ENCODE assay signal across 8 mouse cellular contexts in genomic region chr2:164436215-164436913, GRCm38 (mm10). TPM values are rescaled to one million over a fixed set of nuclear protein-coding genes. Genes with fewer than 3 reads are reported as not detected.
DNase-seq lines count a peak whose midpoint lies in the region; ATAC-seq and TF ChIP-seq lines count a peak whose summit lies in the region.

No protein-coding gene starts in this region.

- H3K27me3 ChIP-seq in lung, postnatal 0 days (replicated peaks; ENCODE audit: insufficient read depth, low read length): no peaks in the 10 kb centered on the region
- H3K27me3 ChIP-seq in kidney, postnatal 0 days (ENCODE audit: insufficient read depth, low read length): no peaks in the 10 kb centered on the region
- H3K27me3 ChIP-seq in stomach, embryonic 14.5 days (ENCODE audit: control insufficient read depth, insufficient read depth, low read length): no peaks in the 10 kb centered on the region

- peak; percentile 55; the same call in 1 of the 2 replicates for ATAC-seq in frontal cortex, adult (ENCODE audit: low TSS enrichment)
- no peak for ATAC-seq in lung, postnatal 0 days
- ATAC-seq in kidney, postnatal 0 days (replicated peaks; ENCODE audit: low FRiP score, low read depth): no peak
- ATAC-seq in stomach, embryonic 14.5 days (ENCODE audit: insufficient number of reproducible peaks, insufficient read depth, low FRiP score, low read depth): no peak
- ATAC-seq in activated CD4-positive, CD25-positive, alpha-beta regulatory T cell, adult 4 months: no peak

- WGBS in lung, postnatal 0 days: 31% methylated on average over 8 of the region's 8 CpGs
- 24% methylated on average over 8 of the region's 8 CpGs for WGBS in kidney, postnatal 0 days
- WGBS in stomach, embryonic 14.5 days: 25% methylated on average over 8 of the region's 8 CpGs

- no peaks in the 10 kb centered on the region for H3K36me3 ChIP-seq in lung, postnatal 0 days (ENCODE audit: insufficient read depth, low read length)
- H3K36me3 ChIP-seq in kidney, postnatal 0 days (ENCODE audit: insufficient read depth, low read length): no peaks in the 10 kb centered on the region
- no peaks in the 10 kb centered on the region for H3K36me3 ChIP-seq in stomach, embryonic 14.5 days (ENCODE audit: control insufficient read depth, insufficient read depth, low read length)

- no peak overlapping the region for H3K4me3 ChIP-seq in lung, postnatal 0 days (ENCODE audit: low read depth, low read length)
- no peak overlapping the region for H3K4me3 ChIP-seq in kidney, postnatal 0 days (replicated peaks; ENCODE audit: low read depth, low read length)
- no peak overlapping the region for H3K4me3 ChIP-seq in stomach, embryonic 14.5 days (ENCODE audit: low read depth, low read length)

- peak overlapping the region; percentile 51 for H3K27ac ChIP-seq in lung, postnatal 0 days (ENCODE audit: low read length)
- H3K27ac ChIP-seq in kidney, postnatal 0 days: peak overlapping the region; percentile 93
- peak overlapping the region; percentile 82 for H3K27ac ChIP-seq in stomach, embryonic 14.5 days (ENCODE audit: low read length)

- no peak for TF ChIP-seq EP300 in lung, postnatal 0 days (IDR thresholded peaks at IDR 0.05)

- no peak overlapping the region for H3K9ac ChIP-seq in lung, postnatal 0 days (replicated peaks; ENCODE audit: low read depth)
- H3K9ac ChIP-seq in kidney, postnatal 0 days (ENCODE audit: low read depth, low read length): peak overlapping the region; percentile 52
- 0 out of 2 replicates have a peak overlapping the region, but pooled peaks have one; percentile 10 for H3K9ac ChIP-seq in stomach, embryonic 14.5 days (replicated peaks; ENCODE audit: low read depth, low read length)

- peak overlapping the region; percentile 28 for H3K4me2 ChIP-seq in lung, postnatal 0 days (replicated peaks; ENCODE audit: low read depth, low read length)
- H3K4me2 ChIP-seq in kidney, postnatal 0 days (ENCODE audit: low read length): peak overlapping the region; percentile 63
- peak overlapping the region; percentile 26 for H3K4me2 ChIP-seq in stomach, embryonic 14.5 days (replicated peaks; ENCODE audit: low read depth, low read length)

- no peak for TF ChIP-seq CTCF in lung, postnatal 0 days (IDR thresholded peaks at IDR 0.05)
- no peak for TF ChIP-seq CTCF in kidney, postnatal 0 days (IDR thresholded peaks at IDR 0.05; ENCODE audit: low read depth)

- H3K9me3 ChIP-seq in lung, postnatal 0 days (ENCODE audit: low read length): no peaks in the 10 kb centered on the region
- H3K9me3 ChIP-seq in kidney, postnatal 0 days (replicated peaks; ENCODE audit: low read length): no peaks in the 10 kb centered on the region
- H3K9me3 ChIP-seq in stomach, embryonic 14.5 days (ENCODE audit: control insufficient read depth, low read depth, low read length): no peaks in the 10 kb centered on the region

- peaks cover 52% of the 10 kb centered on the region for H3K4me1 ChIP-seq in lung, postnatal 0 days (ENCODE audit: insufficient read depth, low read depth, low read length)
- H3K4me1 ChIP-seq in kidney, postnatal 0 days (replicated peaks; ENCODE audit: insufficient read depth, low read length): peaks cover 67% of the 10 kb centered on the region
- H3K4me1 ChIP-seq in stomach, embryonic 14.5 days (ENCODE audit: control insufficient read depth, insufficient read depth, low read length): peaks cover 77% of the 10 kb centered on the region

- DNase-seq in frontal cortex, postnatal 25 days (ENCODE audit: low spot score in 2 of 2): no peak
- no peak for DNase-seq in lung, postnatal 0 days (ENCODE audit: low spot score)
- no peak for DNase-seq in lung, postnatal 14 days
- no peak for DNase-seq in kidney, postnatal 0 days (ENCODE audit: low spot score)
- DNase-seq in urinary bladder, postnatal 36 days (ENCODE audit: low spot score in 2 of 2): no peak

RNA-seq across cellular contexts. Expression of gene Sdc4, which starts 7.3 kb away (rescaled TPM):
- 217 and 289 TPM in 2 replicates for polyA plus RNA-seq in lung, postnatal 0 days (2015; fragmentation: Nextera tagmentation; extraction: Ambion mirVana)
- polyA plus RNA-seq in kidney, postnatal 0 days (2015; fragmentation: Nextera tagmentation; extraction: Ambion mirVana): 183 and 227 TPM in 2 replicates
- polyA plus RNA-seq in stomach, embryonic 14.5 days (2014; fragmentation: Nextera tagmentation; extraction: Ambion mirVana): 104 and 120 TPM in 2 replicates
- 10 to 100 TPM; 13.8 to 23.7 TPM for polyA plus RNA-seq in activated CD4-positive, CD25-positive, alpha-beta regulatory T cell, adult 4 months (2017; shearing (Covaris generic))

RNA-seq across cellular contexts. Expression of gene Sys1, which starts 20.4 kb away (rescaled TPM):
- polyA plus RNA-seq in lung, postnatal 0 days (2015; fragmentation: Nextera tagmentation; extraction: Ambion mirVana): 63.5 and 66.2 TPM in 2 replicates
- polyA plus RNA-seq in kidney, postnatal 0 days (2015; fragmentation: Nextera tagmentation; extraction: Ambion mirVana): 83.0 and 83.1 TPM in 2 replicates
- polyA plus RNA-seq in stomach, embryonic 14.5 days (2014; fragmentation: Nextera tagmentation; extraction: Ambion mirVana): 65.0 and 67.6 TPM in 2 replicates
- polyA plus RNA-seq in activated CD4-positive, CD25-positive, alpha-beta regulatory T cell, adult 4 months (2017; shearing (Covaris generic)): 10 to 100 TPM; 29.7 to 33.4 TPM

RNA-seq across cellular contexts. Expression of gene Gm20458, which starts 24.4 kb away (rescaled TPM):
- 23.5 and 32.9 TPM in 2 replicates for polyA plus RNA-seq in lung, postnatal 0 days (2015; fragmentation: Nextera tagmentation; extraction: Ambion mirVana)
- 22.8 and 23.3 TPM in 2 replicates for polyA plus RNA-seq in kidney, postnatal 0 days (2015; fragmentation: Nextera tagmentation; extraction: Ambion mirVana)
- 7.0 and 19.1 TPM in 2 replicates for polyA plus RNA-seq in stomach, embryonic 14.5 days (2014; fragmentation: Nextera tagmentation; extraction: Ambion mirVana)
- 1 to 10 TPM in 1 of 2 experiments, not detected in 1; 3.7 TPM for polyA plus RNA-seq in activated CD4-positive, CD25-positive, alpha-beta regulatory T cell, adult 4 months (2017; shearing (Covaris generic))

RNA-seq across cellular contexts. Expression of gene Matn4, which starts 31.4 kb away (rescaled TPM):
- 71.4 and 81.2 TPM in 2 replicates for polyA plus RNA-seq in lung, postnatal 0 days (2015; fragmentation: Nextera tagmentation; extraction: Ambion mirVana)
- 0.46 and 0.62 TPM in 2 replicates for polyA plus RNA-seq in kidney, postnatal 0 days (2015; fragmentation: Nextera tagmentation; extraction: Ambion mirVana)
- 1.1 and 2.0 TPM in 2 replicates for polyA plus RNA-seq in stomach, embryonic 14.5 days (2014; fragmentation: Nextera tagmentation; extraction: Ambion mirVana)
- under 1 TPM in 1 of 2 experiments, not detected in 1; 0.32 TPM for polyA plus RNA-seq in activated CD4-positive, CD25-positive, alpha-beta regulatory T cell, adult 4 months (2017; shearing (Covaris generic))

RNA-seq across cellular contexts. Expression of gene Rbpjl, which starts 33.4 kb away (rescaled TPM):
- polyA plus RNA-seq in lung, postnatal 0 days (2015; fragmentation: Nextera tagmentation; extraction: Ambion mirVana): 29.7 and 42.6 TPM in 2 replicates
- polyA plus RNA-seq in kidney, postnatal 0 days (2015; fragmentation: Nextera tagmentation; extraction: Ambion mirVana): not detected in 2 replicates
- polyA plus RNA-seq in stomach, embryonic 14.5 days (2014; fragmentation: Nextera tagmentation; extraction: Ambion mirVana): 0.14 and 6.6 TPM in 2 replicates
- not detected for polyA plus RNA-seq in activated CD4-positive, CD25-positive, alpha-beta regulatory T cell, adult 4 months (2017; shearing (Covaris generic))
